Mouse (Mus musculus): ENCODE measurements at regions not wholly inside any gene's neighbourhood (a gene's known extent, or its start where the extent isn't known, plus 50 kb on each side); places are given as distances from the start of the nearest gene placed in this dataset.

DNA sequence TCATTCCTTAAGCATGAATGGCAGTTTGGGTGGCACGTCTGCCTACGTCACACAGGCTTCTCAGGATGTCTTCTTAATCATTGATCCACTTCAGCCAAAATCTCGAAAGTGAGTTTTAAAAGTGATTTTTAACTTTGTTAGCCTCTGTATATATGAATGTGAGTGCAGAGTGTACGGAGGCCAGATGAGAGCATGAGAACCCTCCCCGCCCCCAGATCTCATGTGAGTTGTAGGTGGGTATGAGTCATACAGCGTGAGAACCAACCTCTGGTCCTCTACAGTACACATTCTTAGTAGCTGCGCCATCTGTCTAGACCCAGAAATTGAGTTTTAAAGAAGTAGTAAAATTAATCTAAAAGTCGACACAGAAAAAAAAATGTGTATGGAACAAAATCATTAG lies 322.1 kb downstream of the Qdpr start:
- TF ChIP-seq CTCF (IDR thresholded peaks at IDR 0.05; ENCODE audit: insufficient read depth, low read length) (no peak), POLR2A (IDR thresholded peaks at IDR 0.05; ENCODE audit: borderline replicate concordance, extremely low read depth, low read depth, low read length) (no peak)

All from lung, adult 2 months (tissue).